Mouse (Mus musculus) spleen, postnatal 14 days (tissue): ENCODE results near the gene Ybey.

Experiments used
- DNase-seq, 2 experiments: peaks; one replicate each; pipeline ENCODE4 v3.0.0; 2021 to 2022; ENCODE audit warnings: low spot score in 2 of 2

The Ybey gene

DNA sequence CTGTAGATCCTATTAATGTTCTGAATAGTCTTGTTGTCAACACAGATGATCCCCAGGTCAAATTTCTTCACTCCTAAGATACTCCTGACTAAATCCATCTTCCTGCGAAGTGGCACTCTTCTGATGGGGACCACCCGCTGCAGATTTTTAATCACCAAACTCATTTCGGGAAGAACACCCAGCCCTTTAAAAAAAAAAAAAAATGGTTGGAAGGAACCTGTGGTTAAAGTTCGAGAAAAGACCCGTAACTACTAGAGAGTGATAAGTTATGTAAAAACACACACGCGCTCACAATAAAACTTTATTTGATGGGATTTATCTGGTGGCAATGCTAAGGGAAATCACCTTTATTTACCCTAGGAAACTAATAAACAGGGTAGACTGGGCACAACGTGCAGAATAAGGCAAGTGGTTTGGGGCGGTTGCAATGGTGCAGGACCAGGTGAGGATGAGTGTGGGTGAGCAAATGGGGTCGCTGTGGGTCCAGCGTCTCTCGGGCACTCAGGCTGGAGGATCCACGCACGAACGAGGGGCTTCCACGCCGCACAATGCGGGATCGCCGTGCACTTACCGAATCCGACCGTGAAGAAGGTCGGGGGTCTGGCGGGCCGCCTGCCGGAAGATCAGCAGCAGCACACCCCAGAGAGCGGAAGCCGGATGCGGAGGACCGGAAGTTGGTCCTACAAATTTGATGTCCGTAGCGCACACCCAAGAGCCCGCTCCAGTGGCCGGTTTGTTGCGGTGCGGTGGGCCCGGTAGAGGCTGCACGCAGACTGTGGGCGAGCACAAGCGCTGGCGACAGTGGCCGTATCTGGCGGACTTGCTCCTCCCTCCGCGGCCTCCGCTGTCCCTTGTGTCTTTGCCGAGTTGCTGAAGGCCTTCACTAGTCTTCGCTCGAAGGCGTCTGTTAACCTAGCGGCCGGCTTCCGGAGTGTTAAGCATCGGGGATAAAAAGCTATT is at the start of gene Ybey, which contains the start of gene Mcm3ap:
Gene Ybey, minus strand, starts transcription at position 912 of the 960 bp plus-strand sequence.
Gene Mcm3ap, plus strand, starts transcription at position 725 of the 960 bp plus-strand sequence.
- peak; percentile 71 to 84 for DNase-seq

- DNase-seq, result peak; percentile 63 to 78
Observed at GRCm38 (mm10) chr10:76512965-76513583, 44.2 kb upstream of the Ybey start.

- DNase-seq, result no peak
Observed at GRCm38 (mm10) chr10:76505865-76506264, 37.0 kb upstream of the Ybey start.

DNA sequence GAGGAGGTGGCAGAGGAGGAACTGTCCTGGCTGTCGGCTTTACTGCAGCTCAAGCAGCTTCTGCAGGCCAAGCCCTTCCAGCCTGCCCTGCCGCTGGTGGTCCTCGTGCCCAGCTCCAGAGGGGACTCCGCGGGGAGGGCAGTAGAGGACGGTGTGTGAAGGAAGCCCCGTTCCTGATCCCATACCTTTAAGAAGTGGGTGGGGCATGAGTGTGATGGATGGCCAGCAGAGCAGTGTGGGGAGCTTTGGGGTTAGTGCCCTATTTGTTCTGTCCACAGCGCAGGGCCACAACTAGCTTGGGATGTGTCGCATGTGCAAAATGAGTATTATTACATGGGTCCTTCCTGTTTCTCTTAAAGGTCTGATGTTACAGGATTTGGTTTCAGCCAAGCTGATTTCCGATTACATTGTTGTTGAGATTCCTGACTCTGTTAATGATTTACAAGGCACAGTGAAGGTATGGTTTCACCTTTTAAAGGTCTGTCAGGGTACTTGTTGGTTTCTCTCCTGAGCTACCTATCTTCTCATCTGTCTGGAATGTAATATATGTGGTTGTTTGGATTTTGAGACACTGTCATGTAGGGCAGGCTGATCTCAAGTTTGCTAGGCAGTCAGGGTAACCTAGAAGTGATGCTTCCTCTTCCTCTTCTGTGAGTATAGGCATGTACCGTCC is 35.5 kb upstream of the Ybey start:
- no peak for DNase-seq

GRCm38 (mm10) chr10:76497522-76497921 is 28.6 kb upstream of the Ybey start:
- DNase-seq, result no peak

- DNase-seq, result no peak
Observed at GRCm38 (mm10) chr10:76496366-76496765, 27.5 kb upstream of the Ybey start.

GRCm38 (mm10) chr10:76495501-76495900 is 26.6 kb upstream of the Ybey start:
- DNase-seq, result no peak

- DNase-seq, result no peak
Observed at GRCm38 (mm10) chr10:76493527-76493926, 24.6 kb upstream of the Ybey start.

DNA sequence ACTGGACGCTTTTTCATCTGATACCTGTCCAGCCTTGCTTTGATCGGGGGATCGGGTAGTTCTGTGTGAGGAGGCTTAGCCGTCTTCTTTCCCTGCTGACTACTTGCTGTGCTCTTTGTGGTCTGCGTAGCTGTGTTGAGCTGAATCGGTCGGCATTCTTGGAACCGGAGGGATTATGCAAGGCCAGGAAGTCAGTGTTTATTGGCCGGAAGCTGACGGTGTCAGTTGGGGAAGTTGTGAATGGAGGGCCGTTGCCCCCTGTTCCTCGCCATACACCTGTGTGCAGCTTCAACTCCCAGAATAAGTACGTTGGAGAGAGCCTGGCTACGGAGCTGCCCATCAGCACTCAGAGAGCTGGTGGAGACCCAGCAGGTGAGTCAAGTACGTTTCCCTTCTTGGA is 20.3 kb upstream of the Ybey start:
- DNase-seq, result no peak

DNA sequence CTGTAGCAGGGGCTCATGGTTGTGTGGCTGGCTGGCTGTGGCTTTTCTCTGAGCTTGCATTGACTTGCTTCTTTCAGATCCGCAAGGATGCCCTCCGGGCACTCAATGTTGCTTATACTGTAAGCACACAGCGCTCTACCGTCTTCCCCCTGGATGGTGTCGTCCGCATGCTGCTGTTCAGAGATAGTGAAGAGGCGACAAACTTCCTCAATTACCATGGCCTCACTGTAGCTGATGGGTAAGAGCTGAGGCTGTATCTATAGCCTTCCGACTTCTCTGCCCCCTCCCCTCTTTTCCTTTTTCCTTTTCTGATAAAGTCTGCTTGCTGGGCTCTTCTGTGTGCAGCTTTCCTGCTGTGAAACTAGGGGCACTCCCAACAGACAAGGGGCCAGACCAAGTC is 19.4 kb upstream of the Ybey start:
- DNase-seq, result no peak

DNA sequence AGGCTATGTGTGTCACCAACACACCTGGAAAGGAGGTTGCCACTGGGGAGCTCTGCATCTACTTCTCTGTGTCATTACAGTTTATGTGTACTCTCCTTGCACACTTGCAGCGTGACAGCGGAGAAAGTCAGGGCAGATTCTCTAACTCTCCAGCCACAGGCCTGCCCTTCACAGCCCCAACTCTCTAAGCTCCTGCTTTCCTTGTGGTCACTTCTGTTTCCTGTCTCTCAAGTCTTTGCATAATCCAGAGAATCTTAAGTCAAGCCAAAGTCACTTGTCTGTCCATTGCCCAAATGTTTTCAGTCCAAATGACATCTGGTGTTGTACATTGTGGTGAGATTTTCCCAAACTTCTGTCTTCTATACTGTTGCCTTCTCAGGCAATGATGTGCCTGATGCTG is 17.4 kb upstream of the Ybey start:
- no peak for DNase-seq

DNA sequence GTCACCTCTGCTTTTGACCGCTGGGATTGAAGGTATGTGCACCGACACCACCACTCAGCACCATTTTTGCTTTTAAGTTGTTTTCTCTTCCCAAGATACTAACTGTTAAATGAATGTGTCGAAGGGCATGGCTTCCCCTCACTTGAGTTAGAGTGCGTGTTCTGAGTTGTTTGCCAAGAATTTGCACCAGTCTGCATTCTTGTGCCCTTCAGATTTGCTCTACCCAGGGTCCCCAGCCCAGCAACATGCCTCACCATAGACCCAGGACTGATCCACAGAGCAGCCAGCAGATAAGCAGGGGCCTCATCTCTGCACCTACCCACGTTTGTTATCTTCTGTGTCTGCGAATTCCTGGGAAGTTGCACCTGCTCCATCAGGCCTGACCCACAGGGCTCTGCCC is 12.6 kb upstream of the Ybey start:
- no peak for DNase-seq

GRCm38 (mm10) chr10:76480851-76481250 is 11.9 kb upstream of the Ybey start:
- DNase-seq, result no peak

DNA sequence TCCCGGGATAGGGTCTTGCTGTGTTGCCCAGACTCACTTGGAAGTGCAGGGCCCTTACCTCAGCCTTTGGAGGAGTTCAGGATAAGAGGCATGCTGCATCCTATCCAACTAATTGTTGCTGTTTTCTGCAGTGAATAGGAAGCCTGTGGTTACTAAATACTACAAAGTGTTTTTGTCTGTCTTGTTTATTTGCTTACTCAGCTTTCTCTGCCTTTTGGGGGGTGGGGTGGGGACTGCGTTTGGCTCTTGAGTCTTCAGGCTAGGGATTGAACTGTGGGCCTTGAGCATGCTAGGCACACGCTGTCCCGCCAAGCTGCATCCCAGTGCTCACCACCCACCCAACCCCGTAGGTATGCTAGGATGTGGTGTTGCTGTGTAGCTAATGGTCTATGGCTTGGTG is 4.8 kb upstream of the Ybey start:
- DNase-seq, result no peak

DNA sequence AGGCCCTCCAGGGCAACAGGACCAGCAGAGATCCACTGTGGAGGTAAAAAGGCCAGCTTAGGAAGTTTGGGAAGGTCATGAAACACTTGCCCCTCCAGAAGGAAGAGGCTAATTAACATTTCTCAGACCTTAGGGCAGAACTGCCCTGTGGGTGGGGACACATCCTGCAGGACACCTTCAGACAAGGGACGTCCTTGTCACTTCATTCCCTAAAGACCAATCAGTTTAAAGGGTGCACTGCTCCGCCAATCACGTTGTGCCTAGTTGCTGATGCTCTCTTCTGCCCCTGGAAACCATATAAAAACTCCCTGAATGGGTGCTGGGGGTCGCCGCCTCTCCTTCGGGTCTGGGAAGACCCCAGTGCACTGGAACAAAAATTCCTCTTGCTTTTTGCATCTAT is 6.2 kb downstream of the Ybey start:
- no peak for DNase-seq

- DNase-seq, result no peak
Observed at GRCm38 (mm10) chr10:76462312-76462711, 6.6 kb downstream of the Ybey start.

- no peak for DNase-seq
Observed at GRCm38 (mm10) chr10:76461255-76461654, 7.7 kb downstream of the Ybey start.

GRCm38 (mm10) chr10:76455289-76455688 is 13.6 kb downstream of the Ybey start:
- peak in 1 of 2 experiments; percentile 21 for DNase-seq

GRCm38 (mm10) chr10:76448851-76449250 is 20.1 kb downstream of the Ybey start, which contains the start of gene 2610028H24Rik:
Gene 2610028H24Rik, plus strand, starts transcription at chr10:76449081.
- DNase-seq, result no peak

DNA sequence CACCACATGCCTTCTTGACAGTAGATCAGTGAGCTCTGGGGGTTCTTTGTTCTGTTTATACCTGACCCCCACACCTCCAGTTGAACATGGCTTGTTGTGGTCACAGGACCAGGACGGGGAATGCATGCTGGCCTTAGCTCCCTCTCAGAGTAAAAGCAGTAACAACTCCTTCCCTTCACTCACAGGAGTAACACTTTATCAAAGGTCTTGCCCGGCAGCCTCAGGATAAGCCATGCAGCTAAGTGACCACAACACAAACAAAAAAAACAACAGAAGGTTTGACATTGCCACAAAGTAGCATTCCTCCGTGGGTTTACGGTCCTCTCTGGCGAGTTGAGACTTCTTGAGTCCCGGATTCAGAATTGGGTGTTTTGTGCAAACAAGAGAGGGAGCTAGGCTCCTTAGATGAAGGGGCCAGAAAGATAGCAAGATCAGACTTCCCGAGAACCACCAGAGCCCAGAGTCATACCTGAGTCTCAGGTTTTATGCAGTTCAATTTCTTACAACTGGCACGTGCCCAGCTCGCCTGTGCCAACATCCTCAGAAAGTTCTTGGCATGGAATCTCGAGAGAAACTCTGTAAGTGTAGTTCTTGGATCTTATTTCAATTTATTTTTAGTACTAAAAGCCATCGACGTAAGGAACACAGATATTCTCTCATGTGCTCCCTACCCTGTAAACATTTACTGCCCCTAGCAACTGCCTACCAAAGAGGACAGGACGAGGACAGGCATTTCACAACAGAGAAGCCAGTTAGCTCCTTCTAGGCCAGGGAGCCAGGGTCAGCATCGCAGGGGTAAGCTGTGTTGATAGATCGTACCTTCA is 21.3 kb downstream of the Ybey start:
- DNase-seq, result no peak

- DNase-seq, result no peak
Observed at GRCm38 (mm10) chr10:76445996-76446681, 22.8 kb downstream of the Ybey start.
